Mouse (Mus musculus): ENCODE results near the gene Spin2d. TPM values are rescaled to one million over a fixed set of nuclear protein-coding genes. Genes with fewer than 3 reads are reported as not detected.
"Not testable (repeated sequence)": the region's sequence is repeated elsewhere in the genome, so short reads cannot be mapped to it uniquely, and the experiment has no call there.

The Spin2d gene
- not detected in 2 replicates for polyA plus RNA-seq (2015; fragmentation: Nextera tagmentation; extraction: Ambion mirVana)

DNA sequence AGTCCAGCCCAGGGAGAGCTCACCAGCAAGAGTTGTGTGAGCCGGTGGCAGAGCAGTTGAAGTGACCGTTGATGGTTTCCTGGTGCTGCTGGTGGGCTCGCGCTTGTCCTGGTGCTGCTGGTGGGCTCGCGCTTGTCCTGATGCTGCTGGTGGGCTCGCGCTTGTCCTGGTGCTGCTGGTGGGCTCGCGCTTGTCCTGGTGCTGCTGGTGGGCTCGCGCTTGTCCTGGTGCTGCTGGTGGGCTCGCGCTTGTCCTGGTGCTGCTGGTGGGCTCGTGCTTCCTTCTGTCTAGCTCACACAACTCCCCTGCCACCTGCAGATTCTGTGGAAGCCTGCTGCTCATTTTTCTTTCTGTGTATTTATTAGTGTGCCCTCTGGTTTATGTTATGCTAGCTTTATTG lies at the start of gene Spin2d:
Spin2d (minus strand) TSS at position 101 of the 400 bp plus-strand sequence.
- not testable (repeated sequence) for H3K27ac ChIP-seq (ENCODE audit: low read length); H3K4me2 ChIP-seq (ENCODE audit: low read depth, low read length); ATAC-seq (replicated peaks; ENCODE audit: extremely low read depth, insufficient read depth, low FRiP score); H3K9me3 ChIP-seq (replicated peaks; ENCODE audit: control insufficient read depth, low read length); H3K27me3 ChIP-seq (ENCODE audit: control insufficient read depth, insufficient read depth, low read length); H3K4me3 ChIP-seq (ENCODE audit: low read length); H3K36me3 ChIP-seq (ENCODE audit: control insufficient read depth, insufficient read depth); H3K4me1 ChIP-seq (ENCODE audit: control insufficient read depth, insufficient read depth, low read length); H3K9ac ChIP-seq (ENCODE audit: low read length)
- WGBS, result 68% methylated on average over 6 of the region's 15 CpGs

GRCm38 (mm10) chrX:73225365-73225764 lies 48.6 kb upstream of the Spin2d start:
- no peaks in the 10 kb centered on the region for H3K27me3 ChIP-seq (ENCODE audit: control insufficient read depth, insufficient read depth, low read length)
- WGBS, result 41% methylated on average over 1 of the region's 1 CpGs
- H3K4me3 ChIP-seq (ENCODE audit: low read length), result no peak overlapping the region
- H3K9ac ChIP-seq (ENCODE audit: low read length), result no peak overlapping the region
- H3K9me3 ChIP-seq (replicated peaks; ENCODE audit: control insufficient read depth, low read length), result no peaks in the 10 kb centered on the region
- H3K4me2 ChIP-seq (ENCODE audit: low read depth, low read length), result no peak overlapping the region
- no peaks in the 10 kb centered on the region for H3K36me3 ChIP-seq (ENCODE audit: control insufficient read depth, insufficient read depth)
- H3K27ac ChIP-seq (ENCODE audit: low read length), result no peak overlapping the region
- peaks cover 5% of the 10 kb centered on the region; the same call in 1 of the 2 replicates for H3K4me1 ChIP-seq (ENCODE audit: control insufficient read depth, insufficient read depth, low read length)
- ATAC-seq (replicated peaks; ENCODE audit: extremely low read depth, insufficient read depth, low FRiP score), result no peak

- not testable (repeated sequence) for H3K9me3 ChIP-seq (replicated peaks; ENCODE audit: control insufficient read depth, low read length); H3K4me3 ChIP-seq (ENCODE audit: low read length); H3K27ac ChIP-seq (ENCODE audit: low read length); H3K4me2 ChIP-seq (ENCODE audit: low read depth, low read length); H3K9ac ChIP-seq (ENCODE audit: low read length); ATAC-seq (replicated peaks; ENCODE audit: extremely low read depth, insufficient read depth, low FRiP score); H3K36me3 ChIP-seq (ENCODE audit: control insufficient read depth, insufficient read depth); H3K27me3 ChIP-seq (ENCODE audit: control insufficient read depth, insufficient read depth, low read length); H3K4me1 ChIP-seq (ENCODE audit: control insufficient read depth, insufficient read depth, low read length)
- WGBS, result 66% methylated on average over 12 of the region's 19 CpGs
Observed at GRCm38 (mm10) chrX:73213819-73214564, 37.2 kb upstream of the Spin2d start, which contains the start of gene Xlr4b. TSS of gene Xlr4b (plus strand) at chrX:73214333.

DNA sequence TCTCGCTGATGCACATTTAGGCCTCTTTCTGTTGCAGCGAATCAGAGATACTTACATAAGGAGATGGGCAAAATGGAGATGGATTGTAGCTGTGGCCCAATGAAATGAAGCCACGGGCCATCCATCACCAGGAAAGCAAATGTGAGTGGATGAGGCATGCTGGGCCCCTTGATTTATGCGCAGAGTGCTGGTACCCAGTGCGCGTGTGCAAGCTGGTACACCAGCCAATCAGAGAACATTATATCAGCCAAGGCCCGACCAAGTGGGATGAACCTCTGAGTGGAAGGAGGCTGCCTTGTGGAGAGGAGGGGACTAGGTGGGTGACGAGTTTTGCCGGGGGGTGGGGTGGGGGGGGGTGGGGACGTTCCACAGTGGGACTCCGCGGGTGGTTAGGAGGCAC lies 15.1 kb upstream of the Spin2d start, which contains the start of gene Xlr3b:
Xlr3b (plus strand) TSS at position 274 of the 400 bp plus-strand sequence.
- not testable (repeated sequence) for H3K9ac ChIP-seq (ENCODE audit: low read length); H3K9me3 ChIP-seq (replicated peaks; ENCODE audit: control insufficient read depth, low read length); H3K4me1 ChIP-seq (ENCODE audit: control insufficient read depth, insufficient read depth, low read length); ATAC-seq (replicated peaks; ENCODE audit: extremely low read depth, insufficient read depth, low FRiP score); H3K27me3 ChIP-seq (ENCODE audit: control insufficient read depth, insufficient read depth, low read length); H3K4me2 ChIP-seq (ENCODE audit: low read depth, low read length); H3K27ac ChIP-seq (ENCODE audit: low read length); H3K36me3 ChIP-seq (ENCODE audit: control insufficient read depth, insufficient read depth); H3K4me3 ChIP-seq (ENCODE audit: low read length)
- WGBS, result 70% methylated on average over 12 of the region's 12 CpGs

GRCm38 (mm10) chrX:73149350-73149749 lies 27.4 kb downstream of the Spin2d start, which contains the start of gene DXBay18:
TSS of gene DXBay18 (minus strand) at chrX:73149450.
- H3K27ac ChIP-seq (ENCODE audit: low read length); H3K9ac ChIP-seq (ENCODE audit: low read length); H3K9me3 ChIP-seq (replicated peaks; ENCODE audit: control insufficient read depth, low read length); H3K4me3 ChIP-seq (ENCODE audit: low read length); H3K27me3 ChIP-seq (ENCODE audit: control insufficient read depth, insufficient read depth, low read length); H3K4me1 ChIP-seq (ENCODE audit: control insufficient read depth, insufficient read depth, low read length); ATAC-seq (replicated peaks; ENCODE audit: extremely low read depth, insufficient read depth, low FRiP score); H3K36me3 ChIP-seq (ENCODE audit: control insufficient read depth, insufficient read depth); H3K4me2 ChIP-seq (ENCODE audit: low read depth, low read length): not testable (repeated sequence)
- WGBS, result no CpG with 5 or more reads among the region's 7 CpGs

- H3K4me2 ChIP-seq (ENCODE audit: low read depth, low read length); H3K9ac ChIP-seq (ENCODE audit: low read length); ATAC-seq (replicated peaks; ENCODE audit: extremely low read depth, insufficient read depth, low FRiP score); H3K4me3 ChIP-seq (ENCODE audit: low read length); H3K4me1 ChIP-seq (ENCODE audit: control insufficient read depth, insufficient read depth, low read length); H3K36me3 ChIP-seq (ENCODE audit: control insufficient read depth, insufficient read depth); H3K9me3 ChIP-seq (replicated peaks; ENCODE audit: control insufficient read depth, low read length); H3K27me3 ChIP-seq (ENCODE audit: control insufficient read depth, insufficient read depth, low read length); H3K27ac ChIP-seq (ENCODE audit: low read length): not testable (repeated sequence)
- WGBS, result no CpG with 5 or more reads among the region's 20 CpGs
Observed at GRCm38 (mm10) chrX:73148496-73148895, 28.3 kb downstream of the Spin2d start, which contains the start of gene Xlr5b. TSS of gene Xlr5b (plus strand) at chrX:73148796.

- H3K4me2 ChIP-seq (ENCODE audit: low read depth, low read length); H3K9me3 ChIP-seq (replicated peaks; ENCODE audit: control insufficient read depth, low read length); H3K9ac ChIP-seq (ENCODE audit: low read length); H3K27ac ChIP-seq (ENCODE audit: low read length); H3K4me3 ChIP-seq (ENCODE audit: low read length); H3K4me1 ChIP-seq (ENCODE audit: control insufficient read depth, insufficient read depth, low read length); H3K36me3 ChIP-seq (ENCODE audit: control insufficient read depth, insufficient read depth); H3K27me3 ChIP-seq (ENCODE audit: control insufficient read depth, insufficient read depth, low read length): not testable (repeated sequence)
- ATAC-seq (replicated peaks; ENCODE audit: extremely low read depth, insufficient read depth, low FRiP score), result peak; percentile 28; the same call in 1 of the 2 replicates
- no CpG with 5 or more reads among the region's 7 CpGs for WGBS
Observed at GRCm38 (mm10) chrX:73143218-73143618, 33.6 kb downstream of the Spin2d start.

Other genes starting within 250 kb of the Spin2d start
- 3.3 and 3.6 TPM in 2 replicates for gene Zfp185, start 189.7 kb downstream of the Spin2d start, polyA plus RNA-seq (2015; fragmentation: Nextera tagmentation; extraction: Ambion mirVana)
- not detected in 2 replicates for gene Pnma5, start 139.9 kb downstream of the Spin2d start, polyA plus RNA-seq (2015; fragmentation: Nextera tagmentation; extraction: Ambion mirVana)
- gene Pnma3, start 112.2 kb downstream of the Spin2d start, polyA plus RNA-seq (2015; fragmentation: Nextera tagmentation; extraction: Ambion mirVana), result not detected in 2 replicates
- 2.6 and 4.3 TPM in 2 replicates for gene Xlr4a, start 94.5 kb downstream of the Spin2d start, polyA plus RNA-seq (2015; fragmentation: Nextera tagmentation; extraction: Ambion mirVana)
- gene Xlr3a, start 79.9 kb downstream of the Spin2d start, polyA plus RNA-seq (2015; fragmentation: Nextera tagmentation; extraction: Ambion mirVana), result 1.0 and 1.8 TPM in 2 replicates
- 0.05 and 0.11 TPM in 2 replicates for gene Gm14685, start 59.9 kb downstream of the Spin2d start, polyA plus RNA-seq (2015; fragmentation: Nextera tagmentation; extraction: Ambion mirVana)
- gene Xlr5b, start 28.2 kb downstream of the Spin2d start, polyA plus RNA-seq (2015; fragmentation: Nextera tagmentation; extraction: Ambion mirVana), result not detected in 2 replicates
- not detected in 2 replicates for gene DXBay18, start 27.5 kb downstream of the Spin2d start, polyA plus RNA-seq (2015; fragmentation: Nextera tagmentation; extraction: Ambion mirVana)
- 6.3 and 6.5 TPM in 2 replicates for gene Xlr3b, start 15.2 kb upstream of the Spin2d start, polyA plus RNA-seq (2015; fragmentation: Nextera tagmentation; extraction: Ambion mirVana)
- 2.4 and 4.1 TPM in 2 replicates for gene Xlr4b, start 37.3 kb upstream of the Spin2d start, polyA plus RNA-seq (2015; fragmentation: Nextera tagmentation; extraction: Ambion mirVana)
- gene F8a, start 51.3 kb upstream of the Spin2d start, polyA plus RNA-seq (2015; fragmentation: Nextera tagmentation; extraction: Ambion mirVana), result 11.8 and 11.9 TPM in 2 replicates
- gene Xlr4c, start 66.1 kb upstream of the Spin2d start, polyA plus RNA-seq (2015; fragmentation: Nextera tagmentation; extraction: Ambion mirVana), result 0.39 and 1.8 TPM in 2 replicates
- not detected in 2 replicates for gene Xlr3c, start 88.4 kb upstream of the Spin2d start, polyA plus RNA-seq (2015; fragmentation: Nextera tagmentation; extraction: Ambion mirVana)
- gene Xlr5a, start 116.0 kb upstream of the Spin2d start, polyA plus RNA-seq (2015; fragmentation: Nextera tagmentation; extraction: Ambion mirVana), result not detected in 2 replicates
- not detected in 2 replicates for gene Xlr5c, start 116.0 kb upstream of the Spin2d start, polyA plus RNA-seq (2015; fragmentation: Nextera tagmentation; extraction: Ambion mirVana)
- gene Gm45015, start 159.9 kb upstream of the Spin2d start, polyA plus RNA-seq (2015; fragmentation: Nextera tagmentation; extraction: Ambion mirVana), result not detected in 2 replicates
- 8.4 and 10.0 TPM in 2 replicates for gene Zfp275, start 165.6 kb upstream of the Spin2d start, polyA plus RNA-seq (2015; fragmentation: Nextera tagmentation; extraction: Ambion mirVana)
- gene Gm18336, start 221.7 kb upstream of the Spin2d start, polyA plus RNA-seq (2015; fragmentation: Nextera tagmentation; extraction: Ambion mirVana), result not detected in 2 replicates
- not detected in 2 replicates for gene Zfp92, start 234.1 kb upstream of the Spin2d start, polyA plus RNA-seq (2015; fragmentation: Nextera tagmentation; extraction: Ambion mirVana)